Mouse (Mus musculus) kidney, adult 2 months (tissue): ENCODE results near the gene Zfyve1.

Source experiments
- CTCF ChIP-seq: fragments of 200-500 bp; conservative IDR thresholded peaks from 2 replicates; pipeline ENCODE4 v1.5.1; 2011; ENCODE audit warnings: low read depth, mild to moderate bottlenecking, control low read depth, low read length, moderate library complexity, mixed read lengths; ENCODE audit not compliant: insufficient read depth, insufficient read length
- POLR2A ChIP-seq: fragments of 200-500 bp; IDR thresholded peaks from one replicate; pipeline ENCODE4 v1.6.1; 2011; ENCODE audit warnings: low read depth, low read length, control low read depth

DNA sequence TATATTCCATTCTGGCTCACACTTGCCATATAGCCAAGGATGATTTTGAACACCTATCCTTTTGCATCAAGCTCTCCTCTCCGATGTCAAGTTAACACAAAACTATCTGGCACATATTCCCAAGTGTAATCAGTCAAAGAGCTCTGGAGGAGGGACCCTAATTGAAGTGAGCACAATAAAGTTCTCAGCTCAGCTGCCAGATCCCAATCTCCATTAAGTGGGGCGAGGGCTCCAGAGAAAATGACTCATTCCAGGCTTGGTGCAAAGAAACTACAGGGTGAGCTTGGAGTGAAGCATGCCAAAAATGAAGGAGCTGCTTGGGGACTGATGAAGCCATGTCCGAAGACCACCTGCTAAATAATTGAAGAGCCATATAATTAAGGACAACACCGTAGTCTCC lies 82.8 kb downstream of the Zfyve1 start:
- no peak for TF ChIP-seq CTCF
- no peak for TF ChIP-seq POLR2A
